8 mouse cellular contexts compared by ENCODE assay signal in the genomic region with DNA sequence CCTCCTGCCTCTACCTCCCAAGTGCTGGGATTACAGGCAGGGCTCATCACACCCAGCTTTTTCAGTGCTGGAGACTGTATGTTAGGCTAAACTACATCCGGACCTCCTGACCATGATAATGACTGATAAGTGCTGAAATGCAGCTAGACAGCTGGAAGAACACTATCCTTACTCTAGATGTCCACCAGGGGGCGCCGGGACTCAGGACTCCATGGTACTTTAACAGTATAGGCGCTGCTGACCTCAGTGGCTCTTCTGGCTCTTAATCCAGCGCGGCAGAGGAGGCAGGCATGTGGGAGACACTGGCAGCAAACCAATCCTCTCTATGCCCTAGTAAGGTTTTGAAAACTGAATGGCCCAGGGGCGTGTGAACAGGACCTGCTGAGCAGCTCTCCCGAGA. TPM values are rescaled to one million over a fixed set of nuclear protein-coding genes. Genes with fewer than 3 reads are reported as not detected.
DNase-seq lines count a peak whose midpoint lies in the region; ATAC-seq and TF ChIP-seq lines count a peak whose summit lies in the region.

No protein-coding gene starts in this region.

- H3K4me3 ChIP-seq in C2C12 (ENCODE audit: insufficient read depth, poor library complexity, severe bottlenecking) (no peak overlapping the region), myocyte (no peak overlapping the region)
- no peak overlapping the region for H3K4me3 ChIP-seq in bone marrow, adult 2 months (replicated peaks; ENCODE audit: control insufficient read depth, low read depth, low read length)
- no peak overlapping the region for H3K4me3 ChIP-seq in embryonic facial prominence, embryonic 14.5 days (ENCODE audit: low read depth, low read length)
- no peak overlapping the region for H3K4me3 ChIP-seq in heart, embryonic 12.5 days
- no peak overlapping the region for H3K4me3 ChIP-seq in kidney, embryonic 16.5 days (ENCODE audit: low read length)
- no peak overlapping the region for H3K4me3 ChIP-seq in liver, embryonic 11.5 days (ENCODE audit: low read depth, low read length)

- peak; percentile 67; the same call in 1 of the 2 replicates for ATAC-seq in embryonic facial prominence, embryonic 14.5 days (ENCODE audit: low read depth)
- peak; percentile 66; the same call in 1 of the 2 replicates for ATAC-seq in heart, embryonic 12.5 days (ENCODE audit: insufficient number of reproducible peaks, low FRiP score)
- ATAC-seq in kidney, embryonic 16.5 days (ENCODE audit: low FRiP score, low TSS enrichment) = peak; percentile 64
- peak; percentile 64 for ATAC-seq in liver, embryonic 11.5 days (replicated peaks; ENCODE audit: low FRiP score)

- WGBS in bone marrow, adult 2 months = 14% methylated on average over 8 of the region's 8 CpGs
- WGBS in embryonic facial prominence, embryonic 14.5 days = 10% methylated on average over 8 of the region's 8 CpGs
- WGBS in heart, embryonic 12.5 days = 9% methylated on average over 8 of the region's 8 CpGs
- 13% methylated on average over 8 of the region's 8 CpGs for WGBS in kidney, embryonic 16.5 days
- WGBS in liver, embryonic 11.5 days = 9% methylated on average over 8 of the region's 8 CpGs

- H3K79me3 ChIP-seq in C2C12 (ENCODE audit: low read depth) = no peaks in the 10 kb centered on the region

- H3K27ac ChIP-seq in bone marrow, adult 2 months (ENCODE audit: control insufficient read depth, insufficient read depth, low read depth, low read length, poor library complexity) = no peak overlapping the region
- H3K27ac ChIP-seq in embryonic facial prominence, embryonic 14.5 days (replicated peaks; ENCODE audit: low read depth, low read length) = no peak overlapping the region
- no peak overlapping the region for H3K27ac ChIP-seq in heart, embryonic 12.5 days (ENCODE audit: poor library complexity, severe bottlenecking)
- no peak overlapping the region for H3K27ac ChIP-seq in kidney, embryonic 16.5 days (ENCODE audit: low read length)
- H3K27ac ChIP-seq in liver, embryonic 11.5 days (ENCODE audit: low read depth, low read length) = no peak overlapping the region

- no peaks in the 10 kb centered on the region for H3K9me3 ChIP-seq in embryonic facial prominence, embryonic 14.5 days (ENCODE audit: control insufficient read depth, low read length)
- H3K9me3 ChIP-seq in heart, embryonic 12.5 days (replicated peaks) = no peaks in the 10 kb centered on the region
- peaks cover 2% of the 10 kb centered on the region; the same call in 1 of the 2 replicates for H3K9me3 ChIP-seq in kidney, embryonic 16.5 days (ENCODE audit: low read length)
- H3K9me3 ChIP-seq in liver, embryonic 11.5 days (ENCODE audit: control insufficient read depth, low read length) = no peaks in the 10 kb centered on the region

- TF ChIP-seq POLR2A in bone marrow, adult 2 months (IDR thresholded peaks at IDR 0.05; ENCODE audit: borderline replicate concordance, control insufficient read depth, low read depth, low read length) = no peak
- no peak for TF ChIP-seq POLR2A in myocyte (IDR thresholded peaks at IDR 0.05; ENCODE audit: insufficient read length, low read depth)

- H3K27me3 ChIP-seq in C2C12 (ENCODE audit: control insufficient read depth, insufficient read depth, insufficient read length) (no peaks in the 10 kb centered on the region), myocyte (ENCODE audit: control insufficient read depth, insufficient read depth, insufficient read length) (no peaks in the 10 kb centered on the region)
- no peaks in the 10 kb centered on the region for H3K27me3 ChIP-seq in embryonic facial prominence, embryonic 14.5 days (replicated peaks; ENCODE audit: control insufficient read depth, insufficient read depth, low read length)
- no peaks in the 10 kb centered on the region for H3K27me3 ChIP-seq in heart, embryonic 12.5 days (replicated peaks)
- no peaks in the 10 kb centered on the region for H3K27me3 ChIP-seq in kidney, embryonic 16.5 days (ENCODE audit: insufficient read depth, low read length)
- no peaks in the 10 kb centered on the region for H3K27me3 ChIP-seq in liver, embryonic 11.5 days (replicated peaks; ENCODE audit: control insufficient read depth, insufficient read depth, low read length)

- H3K4me2 ChIP-seq in embryonic facial prominence, embryonic 14.5 days (ENCODE audit: low read depth, low read length) = no peak overlapping the region
- H3K4me2 ChIP-seq in heart, embryonic 12.5 days = no peak overlapping the region
- H3K4me2 ChIP-seq in kidney, embryonic 16.5 days (replicated peaks; ENCODE audit: low read depth, low read length) = no peak overlapping the region
- H3K4me2 ChIP-seq in liver, embryonic 11.5 days = no peak overlapping the region
- peak overlapping the region; percentile 33 for H3K4me2 ChIP-seq in myocyte (ENCODE audit: low read depth)

- H3ac ChIP-seq in C2C12 (ENCODE audit: control insufficient read depth, insufficient read length, low read depth) = no peak overlapping the region
- no peak overlapping the region for H3ac ChIP-seq in myocyte (ENCODE audit: control insufficient read depth, insufficient read length)

- TF ChIP-seq CTCF in C2C12 (IDR thresholded peaks at IDR 0.05; ENCODE audit: control insufficient read depth, insufficient read depth, insufficient read length) = peak; percentile 30
- TF ChIP-seq CTCF in bone marrow, adult 2 months (IDR thresholded peaks at IDR 0.05; ENCODE audit: control insufficient read depth, insufficient read depth, low read length) = peak; percentile 86

- no peak overlapping the region for H3K9ac ChIP-seq in embryonic facial prominence, embryonic 14.5 days (ENCODE audit: low read depth, low read length)
- no peak overlapping the region for H3K9ac ChIP-seq in heart, embryonic 12.5 days
- H3K9ac ChIP-seq in kidney, embryonic 16.5 days (replicated peaks; ENCODE audit: low read length) = no peak overlapping the region
- no peak overlapping the region for H3K9ac ChIP-seq in liver, embryonic 11.5 days (ENCODE audit: low read depth, low read length)

- peak; percentile 91 for DNase-seq in embryonic facial prominence, embryonic 14.5 days (ENCODE audit: low spot score)
- peak; percentile 77 for DNase-seq in liver, embryonic 11.5 days (ENCODE audit: low spot score)
- DNase-seq in spleen, postnatal 14 days (ENCODE audit: low spot score in 2 of 2) = peak; percentile 71 to 83

- H3K4me1 ChIP-seq in bone marrow, adult 2 months (ENCODE audit: control insufficient read depth, insufficient read depth, low read length) = no peaks in the 10 kb centered on the region
- H3K4me1 ChIP-seq in embryonic facial prominence, embryonic 14.5 days (ENCODE audit: control insufficient read depth, insufficient read depth, low read length) = no peaks in the 10 kb centered on the region
- peaks cover 15% of the 10 kb centered on the region; the same call in 1 of the 2 replicates for H3K4me1 ChIP-seq in heart, embryonic 12.5 days (replicated peaks)
- peaks cover 12% of the 10 kb centered on the region for H3K4me1 ChIP-seq in kidney, embryonic 16.5 days (ENCODE audit: insufficient read depth, low read length)
- peaks cover 9% of the 10 kb centered on the region for H3K4me1 ChIP-seq in liver, embryonic 11.5 days (replicated peaks; ENCODE audit: control insufficient read depth, insufficient read depth, low read length)

- H3K36me3 ChIP-seq in C2C12 (ENCODE audit: control insufficient read depth, insufficient read depth) = no peaks in the 10 kb centered on the region
- no peaks in the 10 kb centered on the region for H3K36me3 ChIP-seq in embryonic facial prominence, embryonic 14.5 days (ENCODE audit: control insufficient read depth, insufficient read depth, low read length)
- H3K36me3 ChIP-seq in heart, embryonic 12.5 days = no peaks in the 10 kb centered on the region
- H3K36me3 ChIP-seq in kidney, embryonic 16.5 days (ENCODE audit: insufficient read depth, low read length) = no peaks in the 10 kb centered on the region
- no peaks in the 10 kb centered on the region for H3K36me3 ChIP-seq in liver, embryonic 11.5 days (ENCODE audit: control insufficient read depth, insufficient read depth, low read length)
- H3K36me3 ChIP-seq in myocyte (ENCODE audit: control insufficient read depth, insufficient read depth) = no peaks in the 10 kb centered on the region

- no peaks in the 10 kb centered on the region for H3K79me2 ChIP-seq in C2C12 (ENCODE audit: control insufficient read depth, insufficient read depth)
- H3K79me2 ChIP-seq in myocyte (ENCODE audit: control insufficient read depth, insufficient read depth) = no peaks in the 10 kb centered on the region

TF ChIP-seq in C2C12, 6 proteins besides CTCF, POLR2A, EP300 and RAD21 (continues in another document):
- TF ChIP-seq USF1 (IDR thresholded peaks at IDR 0.05; ENCODE audit: low read depth) (no peak), CEBPB (IDR thresholded peaks at IDR 0.05; ENCODE audit: low read depth) (no peak), MAX (IDR thresholded peaks at IDR 0.05) (no peak), MYOG (IDR thresholded peaks at IDR 0.05; ENCODE audit: control insufficient read depth, extremely low read depth, insufficient read length) (no peak)

TF ChIP-seq in myocyte, 11 proteins besides CTCF, POLR2A, EP300 and RAD21:
- no peak for TF ChIP-seq CEBPB (IDR thresholded peaks at IDR 0.05; ENCODE audit: insufficient read depth, poor library complexity, severe bottlenecking)
- peak in 1 of 3 experiments; percentile 6 for TF ChIP-seq MYOD1 (IDR thresholded peaks at IDR 0.05; ENCODE audit: control insufficient read depth in 1 of 3, insufficient read length in 2 of 3, low read depth in 2 of 3)
- peak; percentile 33 for TF ChIP-seq SRF (IDR thresholded peaks at IDR 0.05; ENCODE audit: control insufficient read depth, insufficient read length, low read depth)
TF ChIP-seq in myocyte: peak in this region for 2.

RNA-seq across cellular contexts. Expression of a gene that starts 5.2 kb away (rescaled TPM):
- 78.4 TPM for polyA plus RNA-seq in C2C12 (2012; fragmentation: generic; extraction: Trizol)
- 70.2 and 105 TPM in 2 replicates for polyA plus RNA-seq in bone marrow, adult 2 months (2011; ENCODE audit: insufficient read depth, insufficient read length, low replicate concordance, missing spikeins)
- polyA plus RNA-seq in embryonic facial prominence, embryonic 14.5 days (2014; fragmentation: Nextera tagmentation; extraction: Ambion mirVana) = 14.6 and 14.8 TPM in 2 replicates
- polyA plus RNA-seq in heart, embryonic 12.5 days (2016; fragmentation: Nextera tagmentation; extraction: Ambion mirVana) = 6.7 and 8.4 TPM in 2 replicates
- 10.9 and 11.3 TPM in 2 replicates for polyA plus RNA-seq in kidney, embryonic 16.5 days (2015; fragmentation: Nextera tagmentation; extraction: Ambion mirVana)
- 10.8 and 11.6 TPM in 2 replicates for polyA plus RNA-seq in liver, embryonic 11.5 days (2014; fragmentation: Nextera tagmentation; extraction: Ambion mirVana)
- polyA plus RNA-seq in myocyte (2012; fragmentation: generic; extraction: Trizol) = 35.0 TPM

RNA-seq across cellular contexts. Expression of a gene that starts 29.8 kb away (rescaled TPM):
- polyA plus RNA-seq in C2C12 (2012; fragmentation: generic; extraction: Trizol) = 25.1 TPM
- polyA plus RNA-seq in bone marrow, adult 2 months (2011; ENCODE audit: insufficient read depth, insufficient read length, low replicate concordance, missing spikeins) = 210 and 334 TPM in 2 replicates
- 40.2 and 40.4 TPM in 2 replicates for polyA plus RNA-seq in embryonic facial prominence, embryonic 14.5 days (2014; fragmentation: Nextera tagmentation; extraction: Ambion mirVana)
- 52.5 and 58.2 TPM in 2 replicates for polyA plus RNA-seq in heart, embryonic 12.5 days (2016; fragmentation: Nextera tagmentation; extraction: Ambion mirVana)
- 46.5 and 48.5 TPM in 2 replicates for polyA plus RNA-seq in kidney, embryonic 16.5 days (2015; fragmentation: Nextera tagmentation; extraction: Ambion mirVana)
- 220 and 245 TPM in 2 replicates for polyA plus RNA-seq in liver, embryonic 11.5 days (2014; fragmentation: Nextera tagmentation; extraction: Ambion mirVana)
- polyA plus RNA-seq in myocyte (2012; fragmentation: generic; extraction: Trizol) = 55.4 TPM
